Mouse (Mus musculus): ENCODE measurements at regions not wholly inside any gene's neighbourhood (a gene's known extent, or its start where the extent isn't known, plus 50 kb on each side); places are given as distances from the start of the nearest gene placed in this dataset.

- TF ChIP-seq CTCF (conservative IDR thresholded peaks at IDR 0.05 in 1 of 2, IDR thresholded peaks at IDR 0.05 in 1 of 2; ENCODE audit: low read depth in 2 of 2, low read length in 2 of 2) = no peak
- TF ChIP-seq SMC3 (IDR thresholded peaks at IDR 0.05; ENCODE audit: low read depth, low read length) = no peak
- no peak for TF ChIP-seq POLR2AphosphoS2 (IDR thresholded peaks at IDR 0.05; ENCODE audit: low read depth, low read length)
- no peak for TF ChIP-seq CHD1 (IDR thresholded peaks at IDR 0.05; ENCODE audit: low read depth, low read length)
- no peak for TF ChIP-seq EP300 (IDR thresholded peaks at IDR 0.05; ENCODE audit: low read length)
- no peak for TF ChIP-seq TBP (conservative IDR thresholded peaks at IDR 0.05; ENCODE audit: low read depth, low read length)
- no peak for TF ChIP-seq TCF12 (IDR thresholded peaks at IDR 0.05; ENCODE audit: low read depth, low read length)
Measured at GRCm38 (mm10) chr5:69817778-69818177, 225.6 kb upstream of the Gnpda2 start.
